Comparison of ENCODE assay signal across 26 mouse cellular contexts in genomic region chr11:33294063-33294462, GRCm38 (mm10). TPM values are rescaled to one million over a fixed set of nuclear protein-coding genes. Genes with fewer than 3 reads are reported as not detected.
A peak's percentile ranks its signal among the peaks of the same experiment; 100 is the strongest.
DNase-seq lines count a peak whose midpoint lies in the region; ATAC-seq and TF ChIP-seq lines count a peak whose summit lies in the region.
"Had no signal": no experiment of that assay in that cellular context is flagged by ENCODE, and none has a peak within 500 bp of the region (broad histone marks: within the 10 kb centered on the region; RNA-seq: fewer than 3 reads in every experiment).

No protein-coding gene starts in this region.

- H3K4me1 ChIP-seq in heart, embryonic 10.5 days = no peaks in the 10 kb centered on the region
- H3K4me1 ChIP-seq in kidney, embryonic 16.5 days (ENCODE audit: insufficient read depth, low read length) = peaks cover 15% of the 10 kb centered on the region; the same call in 1 of the 2 replicates
- no peaks in the 10 kb centered on the region for H3K4me1 ChIP-seq in lung, embryonic 14.5 days (ENCODE audit: insufficient read depth)
- H3K4me1 ChIP-seq in lung, adult 2 months (ENCODE audit: control insufficient read depth, insufficient read depth, low read length) = no peaks in the 10 kb centered on the region; the same call in 1 of the 2 replicates
- H3K4me1 ChIP-seq: embryonic facial prominence, embryonic 15.5 days; heart, embryonic 13.5 days had no signal

- no peak overlapping the region for H3K4me3 ChIP-seq in heart, embryonic 10.5 days
- H3K4me3 ChIP-seq in kidney, embryonic 16.5 days (ENCODE audit: low read length) = no peak overlapping the region
- no peak overlapping the region for H3K4me3 ChIP-seq in lung, embryonic 14.5 days (ENCODE audit: low read depth, low read length)
- no peak overlapping the region for H3K4me3 ChIP-seq in lung, adult 2 months (replicated peaks; ENCODE audit: extremely low read depth, low read depth, low read length)
- H3K4me3 ChIP-seq: embryonic facial prominence, embryonic 12.5 days; embryonic facial prominence, embryonic 15.5 days; gastrocnemius, adult 2 months; heart, embryonic 13.5 days had no signal

- DNase-seq in heart, adult 11 months = peak; percentile 55
- no peak for DNase-seq in heart, embryonic 10.5 days (ENCODE audit: low spot score)
- DNase-seq in kidney, adult 9 months = no peak
- peak; percentile 22 for DNase-seq in lung, embryonic 14.5 days
- no peak for DNase-seq in lung, adult 2 months
- no peak for DNase-seq in adrenal gland, adult 8-10 months
- DNase-seq: adrenal gland, postnatal 10 days; adrenal gland, postnatal 36 days; cerebellum, adult 18-20 months; cerebellum, adult 9-10 months; cerebellum, postnatal 14 days; forebrain, postnatal 0 days; gastrocnemius, adult 2 months; gastrocnemius, postnatal 14 days; heart, adult 18-20 months; heart, postnatal 14 days; heart, postnatal 4 days had no signal

- ATAC-seq in kidney, embryonic 16.5 days (ENCODE audit: low FRiP score, low TSS enrichment) = peak; percentile 87
- peak; percentile 35; the same call in 1 of the 2 replicates for ATAC-seq in lung, embryonic 14.5 days (ENCODE audit: insufficient read depth)
- ATAC-seq: activated CD4-positive, CD25-positive, alpha-beta regulatory T cell, adult 4 months; forebrain, embryonic 14.5 days; forebrain, postnatal 0 days had no signal

- no peaks in the 10 kb centered on the region for H3K36me3 ChIP-seq in heart, embryonic 10.5 days
- H3K36me3 ChIP-seq in kidney, embryonic 16.5 days (ENCODE audit: insufficient read depth, low read length) = no peaks in the 10 kb centered on the region
- no peaks in the 10 kb centered on the region for H3K36me3 ChIP-seq in lung, embryonic 14.5 days (ENCODE audit: insufficient read depth)
- H3K36me3 ChIP-seq: embryonic facial prominence, embryonic 12.5 days; embryonic facial prominence, embryonic 15.5 days; heart, embryonic 13.5 days had no signal

- no peaks in the 10 kb centered on the region for H3K27me3 ChIP-seq in heart, embryonic 10.5 days (ENCODE audit: insufficient read depth, poor library complexity, severe bottlenecking)
- no peaks in the 10 kb centered on the region for H3K27me3 ChIP-seq in kidney, embryonic 16.5 days (ENCODE audit: insufficient read depth, low read length)
- no peaks in the 10 kb centered on the region for H3K27me3 ChIP-seq in lung, embryonic 14.5 days (ENCODE audit: insufficient read depth, low read length)
- H3K27me3 ChIP-seq: embryonic facial prominence, embryonic 12.5 days; embryonic facial prominence, embryonic 15.5 days; heart, embryonic 13.5 days had no signal

- WGBS in heart, embryonic 10.5 days = 81% methylated on average over 6 of the region's 6 CpGs
- 18% methylated on average over 6 of the region's 6 CpGs for WGBS in kidney, embryonic 16.5 days
- 47% methylated on average over 6 of the region's 6 CpGs for WGBS in lung, embryonic 14.5 days
- WGBS in lung, adult 2 months = 39% methylated on average over 6 of the region's 6 CpGs

- no peaks in the 10 kb centered on the region for H3K9me3 ChIP-seq in heart, embryonic 10.5 days
- no peaks in the 10 kb centered on the region for H3K9me3 ChIP-seq in kidney, embryonic 16.5 days (ENCODE audit: low read length)
- no peaks in the 10 kb centered on the region for H3K9me3 ChIP-seq in lung, embryonic 14.5 days (ENCODE audit: low read depth, low read length)
- H3K9me3 ChIP-seq: embryonic facial prominence, embryonic 12.5 days; embryonic facial prominence, embryonic 15.5 days; heart, embryonic 13.5 days had no signal

- H3K9ac ChIP-seq in kidney, embryonic 16.5 days (replicated peaks; ENCODE audit: low read length) = no peak overlapping the region
- H3K9ac ChIP-seq in lung, embryonic 14.5 days = no peak overlapping the region
- H3K9ac ChIP-seq: embryonic facial prominence, embryonic 12.5 days; embryonic facial prominence, embryonic 15.5 days; forebrain, postnatal 0 days; heart, embryonic 13.5 days; hindbrain, embryonic 14.5 days had no signal

- no peak overlapping the region for H3K4me2 ChIP-seq in kidney, embryonic 16.5 days (replicated peaks; ENCODE audit: low read depth, low read length)
- H3K4me2 ChIP-seq in lung, embryonic 14.5 days = no peak overlapping the region
- H3K4me2 ChIP-seq: embryonic facial prominence, embryonic 12.5 days; embryonic facial prominence, embryonic 15.5 days; heart, embryonic 13.5 days; hindbrain, embryonic 14.5 days had no signal

- TF ChIP-seq CTCF in lung, embryonic 14.5 days (IDR thresholded peaks at IDR 0.05; ENCODE audit: low read depth) = no peak
- TF ChIP-seq CTCF in lung, adult 2 months (IDR thresholded peaks at IDR 0.05; ENCODE audit: insufficient read depth, low read length) = no peak

- H3K27ac ChIP-seq in heart, embryonic 10.5 days = no peak overlapping the region
- H3K27ac ChIP-seq in kidney, embryonic 16.5 days (ENCODE audit: low read length) = 0 out of 2 replicates have a peak overlapping the region, but pooled peaks have one; percentile 4
- no peak overlapping the region for H3K27ac ChIP-seq in lung, embryonic 14.5 days (ENCODE audit: low read depth)
- H3K27ac ChIP-seq: embryonic facial prominence, embryonic 12.5 days; embryonic facial prominence, embryonic 15.5 days; gastrocnemius, adult 2 months; heart, embryonic 13.5 days; hindbrain, embryonic 14.5 days had no signal

- TF ChIP-seq POLR2A in lung, adult 2 months (IDR thresholded peaks at IDR 0.05; ENCODE audit: borderline replicate concordance, extremely low read depth, low read depth, low read length) = no peak

RNA-seq across cellular contexts. Expression of gene Gm12117, which starts 17.5 kb away (rescaled TPM):
- 0.14 TPM in 1 of 2 replicates, not detected in the other for polyA plus RNA-seq in heart, embryonic 10.5 days (2016; fragmentation: Nextera tagmentation; extraction: Ambion mirVana)
- not detected in 2 replicates for polyA plus RNA-seq in kidney, embryonic 16.5 days (2015; fragmentation: Nextera tagmentation; extraction: Ambion mirVana)
- not detected in 2 replicates for polyA plus RNA-seq in lung, embryonic 14.5 days (2014; fragmentation: Nextera tagmentation; extraction: Ambion mirVana)
- polyA plus RNA-seq in lung, adult 2 months (2012; rRNA removed) = not detected in 2 replicates
- total RNA-seq in adrenal gland, adult 8-10 months (2022) = not detected
- total RNA-seq: adrenal gland, postnatal 10 days; adrenal gland, postnatal 36 days; gastrocnemius, adult 2 months; gastrocnemius, postnatal 14 days; heart, adult 18-20 months; heart, postnatal 14 days had no signal
- polyA plus RNA-seq: activated CD4-positive, CD25-positive, alpha-beta regulatory T cell, adult 4 months; embryonic facial prominence, embryonic 12.5 days; embryonic facial prominence, embryonic 15.5 days; forebrain, embryonic 11.5 days; forebrain, embryonic 14.5 days; forebrain, postnatal 0 days; heart, embryonic 13.5 days; heart, embryonic 16.5 days; hindbrain, embryonic 14.5 days had no signal

Comparison
In these comparisons a context has a peak if more than half of its experiments do, and no peak if none do; other contexts are left out.
1. DNase-seq: peak in heart, adult 11 months (single experiment) and lung, embryonic 14.5 days (single experiment); none in heart, embryonic 10.5 days (single experiment), kidney, adult 9 months (single experiment), lung, adult 2 months (single experiment) and adrenal gland, adult 8-10 months (single experiment).